Mouse (Mus musculus): ENCODE results near the gene Ptpre. TPM values are rescaled to one million over a fixed set of nuclear protein-coding genes. Genes with fewer than 3 reads are reported as not detected.

The Ptpre gene
- polyA plus RNA-seq, 1 experiment from 2014 or later, result 3.1 TPM

DNA sequence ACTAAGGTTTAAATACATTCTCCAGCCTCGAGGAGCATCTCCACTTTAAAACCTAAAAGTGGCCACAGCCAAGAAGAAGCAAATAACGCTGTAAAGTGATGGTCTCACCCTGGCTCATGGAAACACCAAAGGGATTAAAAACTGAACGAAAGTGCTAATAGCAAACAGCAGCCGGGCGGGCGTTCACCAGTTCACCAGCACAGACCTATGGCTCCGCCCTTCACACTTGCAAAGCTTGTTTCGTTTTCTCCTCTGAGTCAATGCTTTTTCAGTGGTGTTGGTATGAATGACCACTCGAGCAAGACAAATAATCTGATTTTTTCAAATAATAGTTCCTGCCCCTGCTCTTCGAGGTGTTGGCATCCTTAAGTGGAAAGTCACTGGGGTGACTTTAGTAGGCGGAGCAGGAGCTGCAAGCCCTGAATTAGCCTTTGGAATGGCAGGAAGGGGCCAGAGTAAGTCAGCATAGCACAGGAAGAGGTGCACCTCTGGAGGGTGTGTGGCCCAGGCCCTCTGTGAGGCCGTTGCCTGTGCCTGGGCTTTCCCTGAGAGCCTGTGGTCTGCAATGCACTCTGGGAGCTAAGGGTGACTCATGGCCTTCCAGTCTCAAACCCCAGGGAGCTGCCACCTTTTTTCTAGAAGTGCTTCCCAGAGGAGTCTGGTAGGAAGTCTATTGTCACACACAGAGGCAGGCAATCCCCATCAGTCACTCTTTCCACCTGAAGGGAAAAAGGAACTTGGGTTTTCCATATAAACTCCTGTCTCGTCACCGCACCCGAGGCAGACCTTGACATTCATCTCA is 67.9 kb downstream of the Ptpre start:
- ATAC-seq (ENCODE audit: insufficient read depth, low FRiP score), result peak; percentile 84
- H3K27ac ChIP-seq (ENCODE audit: low read length), result peak overlapping the region; percentile 85
- H3K4me1 ChIP-seq (ENCODE audit: control insufficient read depth, insufficient read depth, low read length), result peaks cover 19% of the 10 kb centered on the region
- H3K4me3 ChIP-seq (replicated peaks; ENCODE audit: low read length), result no peak overlapping the region
- no peaks in the 10 kb centered on the region for H3K36me3 ChIP-seq (ENCODE audit: control insufficient read depth, insufficient read depth, low read length)
- peak overlapping the region; percentile 37 for H3K4me2 ChIP-seq (ENCODE audit: low read depth, low read length)
- no peaks in the 10 kb centered on the region for H3K27me3 ChIP-seq (ENCODE audit: control insufficient read depth, insufficient read depth, low read length)
- no peaks in the 10 kb centered on the region for H3K9me3 ChIP-seq (replicated peaks; ENCODE audit: control insufficient read depth, low read length)
- 40% methylated on average over 15 of the region's 15 CpGs for WGBS
- H3K9ac ChIP-seq (ENCODE audit: low read length), result peak overlapping the region; percentile 4; the same call in 1 of the 2 replicates

GRCm38 (mm10) chr7:135605804-135606072 is 68.5 kb downstream of the Ptpre start:
- no peaks in the 10 kb centered on the region for H3K27me3 ChIP-seq (ENCODE audit: control insufficient read depth, insufficient read depth, low read length)
- H3K9ac ChIP-seq (ENCODE audit: low read length), result no peak overlapping the region
- H3K4me2 ChIP-seq (ENCODE audit: low read depth, low read length), result no peak overlapping the region
- H3K36me3 ChIP-seq (ENCODE audit: control insufficient read depth, insufficient read depth, low read length), result no peaks in the 10 kb centered on the region
- no peaks in the 10 kb centered on the region for H3K9me3 ChIP-seq (replicated peaks; ENCODE audit: control insufficient read depth, low read length)
- 72% methylated on average over 6 of the region's 6 CpGs for WGBS
- no peak overlapping the region for H3K4me3 ChIP-seq (replicated peaks; ENCODE audit: low read length)
- ATAC-seq (ENCODE audit: insufficient read depth, low FRiP score), result no peak
- peaks cover 22% of the 10 kb centered on the region for H3K4me1 ChIP-seq (ENCODE audit: control insufficient read depth, insufficient read depth, low read length)
- H3K27ac ChIP-seq (ENCODE audit: low read length), result peak overlapping the region; percentile 85

- Histone ChIP-seq H3K27me3 (ENCODE audit: control insufficient read depth, insufficient read depth, low read length) (no peaks in the 10 kb centered on the region), H3K36me3 (ENCODE audit: control insufficient read depth, insufficient read depth, low read length) (no peaks in the 10 kb centered on the region), H3K4me3 (replicated peaks; ENCODE audit: low read length) (no peak overlapping the region), H3K4me1 (ENCODE audit: control insufficient read depth, insufficient read depth, low read length) (peaks cover 22% of the 10 kb centered on the region), H3K4me2 (ENCODE audit: low read depth, low read length) (no peak overlapping the region), H3K9ac (ENCODE audit: low read length) (no peak overlapping the region), H3K27ac (ENCODE audit: low read length) (no peak overlapping the region), H3K9me3 (replicated peaks; ENCODE audit: control insufficient read depth, low read length) (no peaks in the 10 kb centered on the region)
- no peak for ATAC-seq (ENCODE audit: insufficient read depth, low FRiP score)
- 70% methylated on average over 4 of the region's 4 CpGs for WGBS
Observed at GRCm38 (mm10) chr7:135608208-135608607, 70.9 kb downstream of the Ptpre start.

GRCm38 (mm10) chr7:135609028-135609427 is 71.7 kb downstream of the Ptpre start:
- H3K27ac ChIP-seq (ENCODE audit: low read length), result peak overlapping the region; percentile 40; the same call in 1 of the 2 replicates
- H3K4me1 ChIP-seq (ENCODE audit: control insufficient read depth, insufficient read depth, low read length), result peaks cover 22% of the 10 kb centered on the region
- no peaks in the 10 kb centered on the region for H3K9me3 ChIP-seq (replicated peaks; ENCODE audit: control insufficient read depth, low read length)
- no peak for ATAC-seq (ENCODE audit: insufficient read depth, low FRiP score)
- H3K9ac ChIP-seq (ENCODE audit: low read length), result no peak overlapping the region
- no peaks in the 10 kb centered on the region for H3K36me3 ChIP-seq (ENCODE audit: control insufficient read depth, insufficient read depth, low read length)
- H3K4me3 ChIP-seq (replicated peaks; ENCODE audit: low read length), result no peak overlapping the region
- H3K4me2 ChIP-seq (ENCODE audit: low read depth, low read length), result no peak overlapping the region
- WGBS, result 30% methylated on average over 3 of the region's 3 CpGs
- H3K27me3 ChIP-seq (ENCODE audit: control insufficient read depth, insufficient read depth, low read length), result no peaks in the 10 kb centered on the region

- Histone ChIP-seq H3K9ac (ENCODE audit: low read length) (no peak overlapping the region), H3K4me3 (replicated peaks; ENCODE audit: low read length) (no peak overlapping the region), H3K36me3 (ENCODE audit: control insufficient read depth, insufficient read depth, low read length) (no peaks in the 10 kb centered on the region), H3K27ac (ENCODE audit: low read length) (peak overlapping the region; percentile 65), H3K4me1 (ENCODE audit: control insufficient read depth, insufficient read depth, low read length) (peaks cover 22% of the 10 kb centered on the region), H3K27me3 (ENCODE audit: control insufficient read depth, insufficient read depth, low read length) (no peaks in the 10 kb centered on the region), H3K4me2 (ENCODE audit: low read depth, low read length) (0 out of 2 replicates have a peak overlapping the region, but pooled peaks have one; percentile 3), H3K9me3 (replicated peaks; ENCODE audit: control insufficient read depth, low read length) (no peaks in the 10 kb centered on the region)
- 25% methylated on average over 7 of the region's 7 CpGs for WGBS
- no peak for ATAC-seq (ENCODE audit: insufficient read depth, low FRiP score)
Observed at GRCm38 (mm10) chr7:135609655-135610054, 72.4 kb downstream of the Ptpre start.

DNA sequence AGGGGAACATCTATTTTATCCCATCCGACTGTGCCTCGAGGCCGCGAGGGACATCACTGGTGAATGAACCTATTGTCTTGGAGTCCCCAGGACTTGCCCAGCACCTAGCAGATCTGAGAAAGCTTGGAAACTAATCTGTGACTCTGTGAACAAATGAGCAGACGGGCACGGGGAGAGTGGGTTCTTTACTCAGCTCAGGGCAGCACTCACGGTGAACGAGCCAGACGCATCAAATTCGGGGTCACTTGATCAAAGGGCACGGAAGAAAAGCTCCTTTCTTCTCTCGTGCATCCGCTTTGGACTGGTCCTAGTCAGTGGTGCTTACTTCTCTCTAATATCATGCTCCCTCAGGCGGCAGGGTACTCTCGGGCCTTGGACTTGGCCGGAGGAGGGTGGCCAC is 75.0 kb downstream of the Ptpre start:
- Histone ChIP-seq H3K9me3 (replicated peaks; ENCODE audit: control insufficient read depth, low read length) (no peaks in the 10 kb centered on the region), H3K4me1 (ENCODE audit: control insufficient read depth, insufficient read depth, low read length) (peaks cover 16% of the 10 kb centered on the region), H3K4me2 (ENCODE audit: low read depth, low read length) (no peak overlapping the region), H3K36me3 (ENCODE audit: control insufficient read depth, insufficient read depth, low read length) (no peaks in the 10 kb centered on the region), H3K27me3 (ENCODE audit: control insufficient read depth, insufficient read depth, low read length) (no peaks in the 10 kb centered on the region), H3K4me3 (replicated peaks; ENCODE audit: low read length) (no peak overlapping the region), H3K9ac (ENCODE audit: low read length) (no peak overlapping the region), H3K27ac (ENCODE audit: low read length) (peak overlapping the region; percentile 68; the same call in 1 of the 2 replicates)
- ATAC-seq (ENCODE audit: insufficient read depth, low FRiP score), result no peak
- WGBS, result 80% methylated on average over 16 of the region's 16 CpGs

- Histone ChIP-seq H3K27ac (ENCODE audit: low read length) (peak overlapping the region; percentile 68; the same call in 1 of the 2 replicates), H3K4me2 (ENCODE audit: low read depth, low read length) (no peak overlapping the region), H3K27me3 (ENCODE audit: control insufficient read depth, insufficient read depth, low read length) (no peaks in the 10 kb centered on the region), H3K4me3 (replicated peaks; ENCODE audit: low read length) (no peak overlapping the region), H3K9me3 (replicated peaks; ENCODE audit: control insufficient read depth, low read length) (no peaks in the 10 kb centered on the region), H3K36me3 (ENCODE audit: control insufficient read depth, insufficient read depth, low read length) (no peaks in the 10 kb centered on the region), H3K9ac (ENCODE audit: low read length) (no peak overlapping the region), H3K4me1 (ENCODE audit: control insufficient read depth, insufficient read depth, low read length) (peaks cover 16% of the 10 kb centered on the region)
- peak; percentile 37; the same call in 1 of the 2 replicates for ATAC-seq (ENCODE audit: insufficient read depth, low FRiP score)
- 63% methylated on average over 7 of the region's 7 CpGs for WGBS
Observed at GRCm38 (mm10) chr7:135612801-135613200, 75.5 kb downstream of the Ptpre start.

DNA sequence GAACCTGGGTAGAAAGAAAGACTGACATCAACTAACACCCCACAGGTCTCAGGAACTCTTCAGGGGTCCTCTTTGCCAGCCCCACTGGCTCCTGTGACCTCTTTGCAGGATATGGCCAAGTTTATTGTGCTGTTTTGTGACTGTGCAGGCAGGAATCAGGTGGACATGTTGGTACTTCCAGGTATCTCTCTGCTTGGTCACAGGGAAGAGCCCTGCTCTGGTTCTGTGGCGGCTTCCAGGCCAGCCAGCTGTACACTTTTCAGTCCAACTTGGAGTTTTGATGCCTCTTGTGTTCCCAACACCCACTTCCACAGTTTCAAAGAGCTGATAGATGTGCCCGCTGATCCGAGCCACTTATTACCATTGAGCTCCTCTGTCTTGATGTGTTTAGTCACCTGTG is 76.1 kb downstream of the Ptpre start:
- no peak for ATAC-seq (ENCODE audit: insufficient read depth, low FRiP score)
- H3K9me3 ChIP-seq (replicated peaks; ENCODE audit: control insufficient read depth, low read length), result no peaks in the 10 kb centered on the region
- H3K9ac ChIP-seq (ENCODE audit: low read length), result no peak overlapping the region
- H3K4me1 ChIP-seq (ENCODE audit: control insufficient read depth, insufficient read depth, low read length), result peaks cover 16% of the 10 kb centered on the region
- WGBS, result 89% methylated on average over 3 of the region's 3 CpGs
- H3K27me3 ChIP-seq (ENCODE audit: control insufficient read depth, insufficient read depth, low read length), result no peaks in the 10 kb centered on the region
- no peaks in the 10 kb centered on the region for H3K36me3 ChIP-seq (ENCODE audit: control insufficient read depth, insufficient read depth, low read length)
- no peak overlapping the region for H3K4me3 ChIP-seq (replicated peaks; ENCODE audit: low read length)
- H3K4me2 ChIP-seq (ENCODE audit: low read depth, low read length), result no peak overlapping the region
- no peak overlapping the region for H3K27ac ChIP-seq (ENCODE audit: low read length)

GRCm38 (mm10) chr7:135614892-135615291 is 77.6 kb downstream of the Ptpre start:
- Histone ChIP-seq H3K36me3 (ENCODE audit: control insufficient read depth, insufficient read depth, low read length) (no peaks in the 10 kb centered on the region), H3K9me3 (replicated peaks; ENCODE audit: control insufficient read depth, low read length) (no peaks in the 10 kb centered on the region), H3K27ac (ENCODE audit: low read length) (no peak overlapping the region), H3K9ac (ENCODE audit: low read length) (no peak overlapping the region), H3K4me1 (ENCODE audit: control insufficient read depth, insufficient read depth, low read length) (peaks cover 6% of the 10 kb centered on the region; the same call in 1 of the 2 replicates), H3K4me2 (ENCODE audit: low read depth, low read length) (no peak overlapping the region), H3K4me3 (replicated peaks; ENCODE audit: low read length) (no peak overlapping the region), H3K27me3 (ENCODE audit: control insufficient read depth, insufficient read depth, low read length) (no peaks in the 10 kb centered on the region)
- 79% methylated on average over 8 of the region's 8 CpGs for WGBS
- ATAC-seq (ENCODE audit: insufficient read depth, low FRiP score), result no peak

All from stomach, embryonic 16.5 days (tissue).